Mouse (Mus musculus): ENCODE data around the gene Csdc2. TPM values are rescaled to one million over a fixed set of nuclear protein-coding genes. Genes with fewer than 3 reads are reported as not detected.
"Not testable (repeated sequence)": the region's sequence is repeated elsewhere in the genome, so short reads cannot be mapped to it uniquely, and the experiment has no call there.

Gene Csdc2
- 0.37 TPM in 1 of 2 replicates, not detected in the other for total RNA-seq (2017)

DNA sequence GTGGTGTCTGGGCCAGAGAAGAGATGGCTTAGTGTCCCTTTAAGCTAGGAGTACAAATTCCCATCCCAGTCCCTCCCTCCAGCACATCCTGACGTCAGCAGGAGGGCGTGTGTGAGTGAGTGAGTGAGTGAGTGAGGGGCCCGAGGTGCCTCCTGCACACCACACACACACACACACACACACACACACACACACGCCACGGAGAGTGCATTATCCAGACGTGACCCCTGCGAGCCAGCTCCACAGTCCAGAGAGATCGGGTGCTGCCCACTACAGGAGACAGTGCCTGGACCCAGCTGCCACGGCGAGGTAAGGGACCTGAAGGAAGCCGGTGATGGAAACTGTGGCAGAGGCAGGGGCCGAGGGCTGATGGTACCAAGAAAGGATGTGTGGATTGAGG, at the start of gene Csdc2:
Gene Csdc2 (plus strand): TSS at position 81 of the 400 bp plus-strand sequence.
- no peak for ATAC-seq (ENCODE audit: extremely low read depth, insufficient number of reproducible peaks, low FRiP score, poor library complexity, severe bottlenecking)

DNA sequence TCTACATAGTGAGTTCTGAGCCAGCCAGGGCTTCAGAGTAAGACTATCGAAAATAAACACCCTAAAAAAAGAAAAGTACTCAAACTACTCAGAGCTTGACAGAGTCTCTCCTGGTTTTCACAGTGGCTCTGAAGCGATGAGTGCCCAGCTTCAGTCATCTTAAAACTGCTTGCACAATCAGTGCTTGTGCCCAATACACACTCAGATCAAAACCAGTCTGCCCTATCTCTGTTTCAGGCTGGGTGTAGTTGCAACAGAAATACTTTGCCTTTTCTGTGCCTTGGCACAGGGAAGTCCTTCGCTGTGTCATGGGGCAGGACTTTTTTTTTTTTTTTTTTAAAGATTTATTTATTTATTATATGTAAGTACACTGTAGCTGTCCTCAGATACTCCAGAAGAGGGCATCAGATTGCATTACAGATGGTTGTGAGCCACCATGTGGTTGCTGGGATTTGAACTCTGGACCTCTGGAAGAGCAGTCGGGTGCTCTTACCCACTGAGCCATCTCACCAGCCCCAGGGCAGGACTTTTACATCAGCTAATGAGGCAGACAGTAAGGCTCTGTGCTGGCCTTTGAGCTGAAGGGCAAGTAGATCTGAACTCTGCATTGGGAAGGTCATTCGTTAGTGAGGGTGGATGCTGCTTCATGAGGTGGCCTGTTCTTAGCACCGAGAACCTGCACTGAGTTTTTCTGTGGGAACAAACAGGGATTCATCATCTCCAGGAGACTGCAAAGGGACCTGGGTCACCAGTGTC, 49.6 kb upstream of the Csdc2 start:
- ATAC-seq (ENCODE audit: extremely low read depth, insufficient number of reproducible peaks, low FRiP score, poor library complexity, severe bottlenecking) = no peak

- ATAC-seq (ENCODE audit: extremely low read depth, insufficient number of reproducible peaks, low FRiP score, poor library complexity, severe bottlenecking) = no peak
Measured at GRCm38 (mm10) chr15:81889175-81889574, 47.4 kb upstream of the Csdc2 start.

GRCm38 (mm10) chr15:81891140-81891802, 45.3 kb upstream of the Csdc2 start:
- no peak for ATAC-seq (ENCODE audit: extremely low read depth, insufficient number of reproducible peaks, low FRiP score, poor library complexity, severe bottlenecking)

GRCm38 (mm10) chr15:81891822-81892580, 44.6 kb upstream of the Csdc2 start:
- no peak for ATAC-seq (ENCODE audit: extremely low read depth, insufficient number of reproducible peaks, low FRiP score, poor library complexity, severe bottlenecking)

- no peak for ATAC-seq (ENCODE audit: extremely low read depth, insufficient number of reproducible peaks, low FRiP score, poor library complexity, severe bottlenecking)
Measured at GRCm38 (mm10) chr15:81894002-81894401, 42.6 kb upstream of the Csdc2 start.

GRCm38 (mm10) chr15:81896407-81896806, 40.2 kb upstream of the Csdc2 start:
- no peak for ATAC-seq (ENCODE audit: extremely low read depth, insufficient number of reproducible peaks, low FRiP score, poor library complexity, severe bottlenecking)

DNA sequence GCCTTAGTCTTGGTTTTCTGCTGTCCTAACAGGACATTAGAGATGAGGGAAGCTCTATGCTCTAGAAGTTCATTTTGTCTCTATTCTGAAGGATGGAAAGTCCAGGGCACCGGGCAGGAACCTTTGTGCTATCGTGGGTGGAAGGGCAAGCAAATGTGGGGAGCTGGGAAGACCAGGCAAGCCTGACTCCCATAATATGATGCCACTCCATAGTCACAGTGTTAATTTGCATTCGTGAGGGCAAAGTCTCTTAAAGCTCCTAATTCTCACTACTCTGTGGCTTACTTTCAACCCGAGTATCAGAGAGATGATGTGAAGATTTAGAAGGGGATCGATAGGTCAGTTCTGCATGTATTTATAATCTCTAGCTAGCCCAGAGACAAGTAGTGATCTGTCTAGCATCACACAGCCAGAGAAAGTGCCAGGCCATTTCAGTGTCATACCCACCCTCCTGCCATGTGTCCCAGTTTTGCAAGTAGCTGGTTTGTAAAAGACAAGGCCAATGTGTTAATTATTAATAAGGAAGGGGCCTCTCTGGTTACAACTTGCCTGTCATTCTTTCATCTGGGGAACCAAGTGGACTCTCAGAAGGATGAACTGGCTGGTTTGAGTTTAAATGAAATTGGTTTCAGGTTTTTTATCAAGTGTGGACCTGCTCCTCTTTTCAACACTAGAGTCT, 38.8 kb upstream of the Csdc2 start:
- no peak for ATAC-seq (ENCODE audit: extremely low read depth, insufficient number of reproducible peaks, low FRiP score, poor library complexity, severe bottlenecking)

- ATAC-seq (ENCODE audit: extremely low read depth, insufficient number of reproducible peaks, low FRiP score, poor library complexity, severe bottlenecking) = no peak
Measured at GRCm38 (mm10) chr15:81898751-81899150, 37.8 kb upstream of the Csdc2 start.

DNA sequence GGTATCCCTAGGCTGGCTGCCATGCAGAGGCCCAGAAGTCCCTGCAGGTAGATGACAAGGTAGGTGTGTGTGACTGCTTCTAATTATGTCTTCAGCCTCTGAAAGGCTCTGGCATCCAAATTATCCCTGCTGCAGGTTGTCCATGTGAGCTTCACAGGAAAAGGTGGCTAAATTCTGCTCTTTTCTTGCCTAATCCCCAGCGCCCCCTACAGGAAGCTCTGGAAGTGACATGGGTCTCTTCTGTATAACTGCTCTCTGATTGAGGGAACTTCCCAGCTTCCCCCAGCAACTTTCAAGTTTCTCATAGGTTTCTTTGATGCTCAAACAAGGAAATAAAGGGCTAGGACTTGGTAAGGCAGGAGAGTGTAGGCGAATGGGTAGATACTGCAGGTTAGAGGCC, 31.6 kb upstream of the Csdc2 start:
- ATAC-seq (ENCODE audit: extremely low read depth, insufficient number of reproducible peaks, low FRiP score, poor library complexity, severe bottlenecking) = peak; percentile 40; the same call in 1 of the 2 replicates

DNA sequence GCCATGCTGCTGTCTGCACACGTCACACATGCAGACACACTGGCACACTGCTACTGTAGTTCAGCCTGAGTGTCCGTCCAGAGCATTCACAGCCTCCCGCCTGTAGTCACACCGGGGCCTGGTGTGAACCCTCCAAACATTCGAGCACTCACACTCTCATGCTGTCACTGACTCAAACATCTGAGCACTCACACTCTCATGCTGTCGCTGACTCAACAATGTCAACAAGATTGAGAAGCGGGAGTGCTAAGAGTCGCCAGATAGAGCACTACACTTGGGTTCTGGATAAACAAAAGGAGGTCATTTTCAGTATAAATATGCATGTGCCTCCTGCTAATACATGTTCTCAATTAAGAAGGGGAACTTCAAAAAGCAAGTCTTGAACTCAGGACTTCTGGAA, 28.6 kb upstream of the Csdc2 start:
- no peak for ATAC-seq (ENCODE audit: extremely low read depth, insufficient number of reproducible peaks, low FRiP score, poor library complexity, severe bottlenecking)

- not testable (repeated sequence) for ATAC-seq (ENCODE audit: extremely low read depth, insufficient number of reproducible peaks, low FRiP score, poor library complexity, severe bottlenecking)
Measured at GRCm38 (mm10) chr15:81908767-81909166, 27.8 kb upstream of the Csdc2 start.

- no peak for ATAC-seq (ENCODE audit: extremely low read depth, insufficient number of reproducible peaks, low FRiP score, poor library complexity, severe bottlenecking)
Measured at GRCm38 (mm10) chr15:81912498-81912897, 24.1 kb upstream of the Csdc2 start.

DNA sequence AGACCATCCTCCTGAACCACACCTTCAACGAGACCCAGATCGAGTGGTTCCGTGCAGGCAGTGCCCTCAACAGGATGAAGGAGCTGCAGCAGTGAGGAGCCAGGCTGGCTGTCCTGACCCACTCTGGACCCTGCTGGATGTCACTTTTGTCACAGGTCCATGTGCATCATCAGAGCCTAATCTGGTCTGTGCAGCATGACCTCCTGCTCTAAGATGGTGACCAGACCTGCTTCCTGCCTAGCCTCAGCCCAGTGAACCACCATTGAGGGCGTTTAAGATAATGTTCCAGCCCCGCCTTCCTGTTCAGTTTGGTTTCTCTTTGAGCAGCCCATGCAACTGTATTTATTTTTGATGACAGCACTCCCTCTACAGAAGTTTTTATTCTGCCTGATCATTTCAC, 21.9 kb upstream of the Csdc2 start:
- no peak for ATAC-seq (ENCODE audit: extremely low read depth, insufficient number of reproducible peaks, low FRiP score, poor library complexity, severe bottlenecking)

- no peak for ATAC-seq (ENCODE audit: extremely low read depth, insufficient number of reproducible peaks, low FRiP score, poor library complexity, severe bottlenecking)
Measured at GRCm38 (mm10) chr15:81915663-81916062, 20.9 kb upstream of the Csdc2 start.

- no peak for ATAC-seq (ENCODE audit: extremely low read depth, insufficient number of reproducible peaks, low FRiP score, poor library complexity, severe bottlenecking)
Measured at GRCm38 (mm10) chr15:81917201-81917600, 19.4 kb upstream of the Csdc2 start.

GRCm38 (mm10) chr15:81917621-81918463, 18.7 kb upstream of the Csdc2 start:
- peak; percentile 65 for ATAC-seq (ENCODE audit: extremely low read depth, insufficient number of reproducible peaks, low FRiP score, poor library complexity, severe bottlenecking)

DNA sequence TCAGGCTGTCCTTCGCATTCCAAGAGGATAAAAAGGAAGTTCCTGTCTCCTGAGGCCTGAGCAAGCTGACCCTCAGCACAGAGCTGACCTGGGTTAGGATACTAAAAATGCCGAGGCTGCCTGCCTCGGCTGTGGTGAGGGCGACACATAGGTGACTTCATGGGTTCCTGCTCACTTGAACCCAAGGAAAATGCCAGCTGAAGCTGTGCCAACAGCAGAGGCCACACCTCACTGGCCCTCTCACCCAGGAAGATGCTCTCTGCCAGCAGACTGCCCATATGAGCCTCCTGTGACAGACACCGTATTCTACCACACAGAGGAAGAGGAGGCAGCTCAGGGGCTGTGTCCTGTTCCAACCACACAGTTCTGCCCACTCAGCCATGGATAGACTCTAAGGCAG, 17.5 kb upstream of the Csdc2 start:
- no peak for ATAC-seq (ENCODE audit: extremely low read depth, insufficient number of reproducible peaks, low FRiP score, poor library complexity, severe bottlenecking)

Data from neutrophil, adult 5-6 weeks (primary cell).